Mouse (Mus musculus): ENCODE data around the gene Ptgfrn. TPM values are rescaled to one million over a fixed set of nuclear protein-coding genes. Genes with fewer than 3 reads are reported as not detected.

Gene Ptgfrn
- total RNA-seq, 2 experiments from 2014 or later = 6.9 to 13.8 TPM

GRCm38 (mm10) chr3:101041997-101042396 lies 68.1 kb downstream of the Ptgfrn start:
- intact Hi-C loops (cut with DNase I) = no loop called here
- H3K4me3 ChIP-seq = no peak overlapping the region
- DNase-seq = no peak
- no peak overlapping the region for H3K27ac ChIP-seq
- TF ChIP-seq CTCF (IDR thresholded peaks at IDR 0.05) = no peak

- H3K27ac ChIP-seq = no peak overlapping the region
- TF ChIP-seq CTCF (IDR thresholded peaks at IDR 0.05) = no peak
- no peak for DNase-seq
- H3K4me3 ChIP-seq = no peak overlapping the region
- intact Hi-C loops (cut with DNase I) = no loop called here
Observed at GRCm38 (mm10) chr3:101037984-101038545, 72.0 kb downstream of the Ptgfrn start.

- no peak for TF ChIP-seq CTCF (IDR thresholded peaks at IDR 0.05)
- DNase-seq = no peak
- H3K4me3 ChIP-seq = no peak overlapping the region
- intact Hi-C loops (cut with DNase I) = no loop called here
- no peak overlapping the region for H3K27ac ChIP-seq
Observed at GRCm38 (mm10) chr3:101036001-101036400, 74.1 kb downstream of the Ptgfrn start.

- DNase-seq = no peak
- no peak for TF ChIP-seq CTCF (IDR thresholded peaks at IDR 0.05)
- intact Hi-C loops (cut with DNase I) = no loop called here
- Histone ChIP-seq H3K4me3 (no peak overlapping the region), H3K27ac (no peak overlapping the region)
Observed at GRCm38 (mm10) chr3:101034509-101034908, 75.6 kb downstream of the Ptgfrn start.

GRCm38 (mm10) chr3:101033644-101034043 lies 76.4 kb downstream of the Ptgfrn start:
- DNase-seq = no peak
- intact Hi-C loops (cut with DNase I) = no loop called here
- Histone ChIP-seq H3K27ac (no peak overlapping the region), H3K4me3 (no peak overlapping the region)
- TF ChIP-seq CTCF (IDR thresholded peaks at IDR 0.05) = no peak

GRCm38 (mm10) chr3:101031456-101032142 lies 78.5 kb downstream of the Ptgfrn start:
- intact Hi-C loops (cut with DNase I) = no loop called here
- no peak for TF ChIP-seq CTCF (IDR thresholded peaks at IDR 0.05)
- no peak overlapping the region for H3K27ac ChIP-seq
- no peak overlapping the region for H3K4me3 ChIP-seq
- no peak for DNase-seq

GRCm38 (mm10) chr3:101030630-101031029 lies 79.4 kb downstream of the Ptgfrn start:
- no peak for DNase-seq
- Histone ChIP-seq H3K27ac (no peak overlapping the region), H3K4me3 (no peak overlapping the region)
- TF ChIP-seq CTCF (IDR thresholded peaks at IDR 0.05) = no peak
- intact Hi-C loops (cut with DNase I) = no loop called here

GRCm38 (mm10) chr3:101029339-101029738 lies 80.7 kb downstream of the Ptgfrn start, which contains the start of gene Cd101:
Cd101 (minus strand) TSS chr3:101029556.
- TF ChIP-seq CTCF (IDR thresholded peaks at IDR 0.05) = no peak
- Histone ChIP-seq H3K27ac (no peak within 1 kb of the TSS), H3K4me3 (no peak within 1 kb of the TSS)
- no peak for DNase-seq
- intact Hi-C loops (cut with DNase I) = no loop called here

- no peak for TF ChIP-seq CTCF (IDR thresholded peaks at IDR 0.05)
- intact Hi-C loops (cut with DNase I) = no loop called here
- Histone ChIP-seq H3K27ac (no peak overlapping the region), H3K4me3 (no peak overlapping the region)
- no peak for DNase-seq
Observed at GRCm38 (mm10) chr3:101026741-101027140, 83.3 kb downstream of the Ptgfrn start.

GRCm38 (mm10) chr3:101022967-101023366 lies 87.1 kb downstream of the Ptgfrn start:
- Histone ChIP-seq H3K27ac (no peak overlapping the region), H3K4me3 (no peak overlapping the region)
- no peak for DNase-seq
- no peak for TF ChIP-seq CTCF (IDR thresholded peaks at IDR 0.05)
- intact Hi-C loops (cut with DNase I) = no loop called here

GRCm38 (mm10) chr3:101021481-101022051 lies 88.5 kb downstream of the Ptgfrn start:
- Histone ChIP-seq H3K4me3 (no peak overlapping the region), H3K27ac (no peak overlapping the region)
- no peak for DNase-seq
- intact Hi-C loops (cut with DNase I) = no loop called here
- TF ChIP-seq CTCF (IDR thresholded peaks at IDR 0.05) = no peak

- intact Hi-C loops (cut with DNase I) = no loop called here
- TF ChIP-seq CTCF (IDR thresholded peaks at IDR 0.05) = no peak
- no peak for DNase-seq
- H3K4me3 ChIP-seq = no peak overlapping the region
- H3K27ac ChIP-seq = no peak overlapping the region
Observed at GRCm38 (mm10) chr3:101021073-101021472, 89.0 kb downstream of the Ptgfrn start.

GRCm38 (mm10) chr3:101018494-101018893 lies 91.6 kb downstream of the Ptgfrn start:
- no peak for TF ChIP-seq CTCF (IDR thresholded peaks at IDR 0.05)
- intact Hi-C loops (cut with DNase I) = no loop called here

More at GRCm38 (mm10) chr3:101018494-101018893, 91.6 kb downstream of the Ptgfrn start:
- no peak for DNase-seq
- Histone ChIP-seq H3K27ac (no peak overlapping the region), H3K4me3 (no peak overlapping the region)

Data from gastrocnemius, adult 2 months (tissue).